Mouse (Mus musculus) kidney, adult 9 months (tissue): Measurements from ENCODE around the gene Egfem1.

Experiments
- DNase-seq: peaks from one replicate; pipeline ENCODE4 v3.0.0; 2022

The Egfem1 gene

DNA sequence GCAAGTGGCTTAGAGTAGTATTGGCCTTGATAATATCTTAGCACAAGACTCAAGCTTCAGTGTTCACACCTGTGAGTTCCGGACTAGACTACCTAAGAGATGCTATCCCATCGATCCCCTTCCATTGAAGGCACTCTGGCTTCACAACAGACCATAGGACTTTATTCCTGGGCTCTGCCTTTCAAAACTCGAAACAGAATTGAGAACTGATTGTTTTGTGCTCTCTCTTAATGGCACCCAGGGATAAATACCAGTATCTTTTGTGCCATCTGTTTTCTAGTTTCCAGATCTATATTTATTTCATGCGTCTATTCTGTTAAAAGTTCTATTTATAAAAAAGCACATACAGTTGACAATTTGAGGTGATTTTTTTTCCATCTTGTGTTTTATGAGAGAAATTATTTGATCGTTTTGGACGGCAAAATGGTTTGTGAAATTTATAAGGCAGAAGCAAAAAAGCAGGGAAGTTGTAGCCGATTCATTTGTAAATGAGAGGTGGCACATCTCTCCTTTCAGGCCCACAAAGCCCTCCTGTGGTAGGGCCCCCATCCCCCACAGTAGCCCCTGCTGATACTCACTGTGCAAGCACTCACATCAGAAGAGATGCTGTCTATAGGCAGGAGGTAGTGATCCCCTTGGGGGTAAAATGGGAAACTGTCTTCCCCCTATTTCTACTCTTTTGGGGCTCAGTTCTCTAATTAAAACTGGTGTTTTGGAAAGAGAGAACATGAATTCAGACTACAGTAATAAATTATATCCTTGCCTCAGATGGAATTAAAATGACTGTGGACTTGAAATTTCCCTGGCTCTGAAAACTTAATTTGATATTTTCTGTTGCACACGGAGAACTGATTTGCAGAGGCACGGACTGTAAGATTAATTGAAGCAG lies 53.6 kb downstream of the Egfem1 start:
- DNase-seq, result no peak

DNA sequence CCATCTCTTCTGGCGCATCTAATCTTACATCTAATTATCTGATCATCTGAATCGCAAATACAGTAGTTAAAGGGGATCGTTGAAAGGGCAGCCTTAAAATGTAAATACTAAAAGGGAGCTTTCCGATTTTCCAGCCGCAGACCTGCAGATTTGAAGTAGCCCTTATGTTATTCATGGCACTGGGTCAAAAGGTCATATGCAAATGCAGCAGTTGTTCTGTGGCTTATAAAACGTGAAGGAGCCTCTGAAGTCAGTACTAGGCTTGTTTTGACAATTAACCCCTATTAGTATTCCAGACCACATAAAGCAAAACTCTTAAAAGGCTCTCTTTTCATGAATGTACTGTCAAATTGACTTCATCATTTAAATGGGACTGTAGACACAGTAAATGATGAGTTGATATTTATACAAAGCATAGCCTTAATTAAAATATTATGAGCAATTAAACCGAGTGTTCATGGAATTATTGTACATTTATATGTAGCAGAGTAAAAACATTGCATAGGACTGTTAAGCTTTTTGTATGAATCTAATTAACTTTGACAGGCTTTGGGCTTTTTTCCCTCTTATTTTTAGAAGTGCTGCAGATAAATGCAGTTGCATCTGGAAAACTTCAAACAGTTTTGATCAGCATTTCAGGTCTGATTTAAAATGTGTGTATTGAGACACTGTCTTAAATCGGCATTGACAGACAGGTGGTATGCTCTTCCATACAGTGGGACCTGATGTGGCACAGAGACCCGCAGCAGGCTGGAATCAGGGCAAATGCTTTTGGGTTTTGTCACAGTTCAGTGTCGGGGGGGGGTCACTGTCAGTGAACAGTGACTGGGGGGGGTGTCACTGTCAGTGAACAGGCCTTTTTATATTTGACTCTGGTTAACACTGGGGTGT lies 54.5 kb downstream of the Egfem1 start:
- DNase-seq, result no peak

DNA sequence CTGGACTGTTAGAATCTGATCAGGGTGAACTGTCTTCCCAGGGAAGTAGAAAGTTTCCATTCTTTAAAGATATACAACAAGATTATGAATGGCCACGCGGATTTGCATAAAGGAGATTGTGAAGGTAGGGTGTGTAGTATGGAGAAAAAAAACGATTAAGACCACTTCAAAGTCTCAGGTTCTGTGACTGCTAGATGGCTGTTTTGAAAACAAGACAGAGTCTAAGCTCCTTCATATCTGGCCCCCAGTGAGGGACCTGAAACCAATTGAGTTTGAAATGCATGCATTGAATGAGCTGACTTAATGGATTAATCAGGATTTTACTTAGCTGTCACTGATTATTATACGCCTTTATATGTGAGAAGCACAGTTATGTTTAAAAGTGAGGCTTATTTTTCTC lies 86.6 kb downstream of the Egfem1 start:
- no peak for DNase-seq

DNA sequence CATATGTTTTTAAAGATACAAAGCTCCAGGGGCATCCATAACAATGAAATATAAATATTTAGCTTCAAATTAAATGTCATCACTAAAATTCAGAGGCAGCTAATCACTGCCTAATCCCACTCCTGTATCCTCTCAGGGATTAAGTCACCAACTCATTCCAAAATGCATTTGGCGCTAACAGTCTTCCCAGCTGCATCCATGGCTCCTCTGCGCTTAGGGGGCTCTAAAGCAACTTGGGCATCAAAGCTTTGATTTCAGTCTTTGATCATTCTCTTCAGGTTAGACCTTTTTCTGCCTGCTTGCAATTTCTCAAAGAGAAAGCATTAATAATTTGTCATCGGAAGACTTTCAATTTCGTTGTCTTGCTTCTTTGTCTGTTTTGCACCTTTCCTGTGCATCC lies 87.2 kb downstream of the Egfem1 start:
- DNase-seq, result no peak

DNA sequence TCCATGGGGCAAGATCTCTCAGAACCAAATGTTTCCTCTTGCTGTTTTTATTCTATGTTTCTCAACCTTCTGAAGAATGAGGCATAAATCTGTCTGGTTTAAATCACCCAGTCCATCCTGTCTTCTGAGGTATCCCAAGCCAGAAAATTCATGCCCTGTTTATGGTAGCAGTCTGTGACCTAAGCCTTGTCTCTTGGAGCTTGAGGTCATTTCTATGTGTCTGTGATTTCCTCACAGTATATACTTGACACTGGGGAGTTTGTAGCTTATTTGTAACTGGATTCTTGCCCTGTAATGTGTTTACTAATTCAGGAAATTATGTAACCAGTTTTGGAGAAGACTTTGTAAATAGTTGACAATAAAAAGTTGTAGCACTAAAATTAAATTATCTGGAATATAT lies 95.2 kb downstream of the Egfem1 start:
- DNase-seq, result no peak

DNA sequence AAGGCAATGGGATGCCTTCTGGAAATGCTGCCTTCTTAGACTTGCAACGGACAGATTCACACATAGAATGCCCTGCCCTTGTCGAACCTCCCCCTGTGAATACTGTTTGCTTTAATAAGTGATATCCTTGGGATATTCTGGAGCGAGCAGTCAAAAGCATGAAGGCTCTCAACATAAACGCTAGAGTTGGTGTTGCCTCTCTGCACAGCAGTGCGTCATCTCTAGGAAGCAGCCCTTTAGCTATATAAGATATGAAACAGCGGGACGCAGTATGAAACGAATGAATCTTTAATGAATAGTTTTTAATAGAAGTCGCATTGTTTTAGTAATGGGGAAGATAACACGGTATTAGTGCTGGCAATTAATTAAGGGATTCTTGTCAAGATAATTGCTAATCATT lies 101.2 kb downstream of the Egfem1 start:
- no peak for DNase-seq

DNA sequence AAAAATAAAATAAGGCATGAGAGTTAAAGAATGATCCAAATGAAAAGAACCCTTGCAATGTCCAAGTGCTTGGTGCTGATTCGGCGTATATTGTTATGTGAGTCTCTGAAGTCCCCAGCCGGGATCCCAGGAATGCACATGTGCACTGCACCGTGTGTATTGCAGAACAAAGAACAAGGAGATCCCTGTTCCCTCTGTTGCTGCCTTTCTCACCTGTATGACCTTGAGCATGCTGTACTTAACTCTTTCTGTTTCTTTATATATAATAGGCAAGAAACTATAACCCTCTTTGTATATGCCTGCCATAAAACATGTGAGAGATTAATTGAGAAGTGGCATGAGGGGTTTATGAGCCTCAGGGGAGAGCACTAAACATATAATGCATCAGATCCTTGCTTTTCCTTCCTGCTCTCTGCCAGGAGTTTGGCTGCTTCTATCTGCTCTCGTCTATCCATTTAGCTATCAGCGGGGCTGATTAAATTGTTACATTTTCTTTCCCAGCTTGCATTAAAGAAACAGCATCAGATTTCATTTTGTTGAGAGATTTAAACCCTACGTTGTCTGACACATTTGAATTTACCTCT lies 101.9 kb downstream of the Egfem1 start:
- DNase-seq, result no peak

DNA sequence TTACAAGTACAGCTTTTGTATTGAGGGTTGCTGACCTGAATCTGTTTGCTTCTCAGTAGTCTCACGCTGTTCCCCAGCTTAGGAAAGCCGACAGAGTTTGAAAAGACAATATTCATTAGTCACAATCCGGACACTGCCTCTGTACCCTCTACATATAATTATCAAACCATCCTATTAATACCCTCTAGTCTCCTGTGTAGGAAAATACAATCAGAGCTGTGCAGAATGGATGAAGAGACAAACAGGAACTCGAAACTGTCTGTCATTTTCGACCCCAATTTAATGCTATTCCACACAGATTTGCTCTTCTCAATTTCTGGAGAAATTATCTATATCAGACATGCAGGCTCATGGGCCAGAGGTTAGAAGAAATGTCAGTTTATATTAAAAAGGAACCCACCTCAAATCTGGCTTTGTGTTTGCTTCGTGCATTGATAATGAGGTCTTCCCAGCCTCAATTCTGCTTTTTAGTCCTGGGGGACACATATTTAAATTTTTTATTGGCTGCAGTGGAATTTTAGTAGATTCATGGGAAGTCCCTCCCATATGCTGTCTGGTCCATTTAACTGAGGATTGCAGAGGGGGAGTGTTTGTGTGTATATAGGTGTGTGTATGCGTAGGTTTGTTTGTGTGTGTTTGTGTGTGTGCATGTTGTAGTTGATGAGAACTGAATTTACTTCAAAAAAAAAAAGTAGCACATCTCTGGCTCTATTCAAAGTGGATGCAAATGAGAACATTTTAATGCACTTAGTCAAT lies 102.8 kb downstream of the Egfem1 start:
- DNase-seq, result no peak

DNA sequence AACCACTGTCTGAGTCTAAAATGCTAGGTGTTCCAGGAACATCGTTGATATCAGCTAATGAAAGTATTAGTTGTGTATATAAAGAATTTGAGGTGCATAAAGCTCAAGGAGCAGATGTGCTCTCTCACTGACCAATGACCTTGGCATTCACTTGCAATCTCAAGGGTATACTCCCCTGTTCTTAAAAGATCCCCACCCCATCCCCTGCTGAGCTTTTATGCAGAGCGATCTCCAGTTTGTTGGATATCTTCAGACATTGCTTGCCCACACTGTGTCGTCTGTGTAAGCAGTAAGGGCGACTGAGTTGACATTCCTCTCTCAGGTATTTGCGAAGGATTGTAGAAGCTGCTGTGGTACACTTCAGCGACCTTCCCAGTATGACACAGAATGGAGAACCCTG lies 108.4 kb downstream of the Egfem1 start:
- DNase-seq, result no peak

DNA sequence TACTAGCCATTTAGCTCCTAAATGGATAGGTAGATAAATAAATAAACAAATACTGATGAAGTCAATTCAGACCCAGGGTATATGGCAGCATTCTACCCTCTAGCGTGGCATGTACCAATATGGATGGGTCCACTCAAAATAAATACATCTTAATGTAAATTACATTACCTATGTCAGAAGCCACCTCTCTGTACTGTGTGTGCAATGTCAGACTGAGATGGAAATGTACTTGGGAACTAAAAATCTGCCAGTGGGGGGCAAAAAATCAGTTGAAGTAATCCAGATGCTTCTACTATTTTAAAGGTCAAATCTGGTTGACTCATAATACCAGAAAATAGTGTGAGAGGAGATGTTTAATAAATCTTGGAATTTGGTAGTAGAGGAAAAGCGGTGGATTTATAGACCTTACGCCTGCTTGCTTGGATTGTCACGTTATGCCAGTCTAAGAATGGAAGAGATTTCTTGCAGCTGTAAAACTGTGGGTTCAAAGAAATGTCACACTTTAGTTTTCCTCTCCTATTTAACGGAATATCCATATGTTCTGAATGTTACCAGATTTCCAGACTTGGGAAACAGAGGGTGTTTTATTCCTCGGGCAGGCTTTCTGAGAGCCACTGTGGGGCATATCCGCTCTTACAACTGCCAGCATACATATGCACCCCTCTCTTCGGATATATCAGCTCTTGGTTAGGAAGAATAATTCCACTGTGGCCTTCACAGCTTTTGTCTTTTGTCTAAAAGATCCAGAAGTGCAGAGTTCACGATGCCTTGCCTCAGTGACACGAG lies 116.1 kb downstream of the Egfem1 start:
- DNase-seq, result no peak

DNA sequence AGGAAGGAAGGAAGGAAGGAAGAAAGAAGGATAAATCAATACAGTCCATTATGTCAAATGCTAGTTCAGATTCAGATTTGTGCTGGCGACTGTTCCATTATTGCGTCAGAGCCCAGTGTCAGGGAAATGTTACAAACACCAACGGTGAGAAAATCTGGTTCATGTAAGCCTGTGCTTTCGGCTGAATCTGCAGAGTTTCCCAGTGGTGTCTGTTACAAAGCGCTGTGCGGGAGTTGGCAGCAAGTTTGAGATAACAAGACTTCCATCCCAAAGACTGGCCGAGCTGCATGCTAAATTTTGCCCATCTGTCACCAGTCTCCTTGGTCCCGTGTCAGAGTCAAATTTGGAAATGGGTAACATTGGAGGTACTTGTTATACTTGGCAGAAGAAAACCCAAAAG lies 118.8 kb downstream of the Egfem1 start:
- no peak for DNase-seq

DNA sequence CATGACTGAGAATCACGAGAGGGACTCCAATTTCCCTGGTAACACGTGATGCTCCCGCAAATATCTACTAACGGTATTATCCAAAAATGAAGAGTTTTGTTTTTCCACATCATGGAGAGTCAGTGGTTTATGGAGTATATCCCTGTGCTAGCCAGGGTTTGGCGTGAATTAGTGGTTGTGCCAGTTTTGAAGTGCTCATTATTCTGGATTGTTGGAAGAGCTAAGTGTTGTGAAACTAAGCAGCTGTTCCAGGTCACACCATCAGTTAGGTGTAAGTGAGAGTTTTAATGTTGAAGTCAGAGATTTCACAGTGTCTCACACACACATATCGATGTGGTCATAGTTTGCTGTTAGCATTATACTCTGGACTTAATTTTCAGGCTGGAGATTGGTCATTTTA lies 120.7 kb downstream of the Egfem1 start:
- no peak for DNase-seq

DNA sequence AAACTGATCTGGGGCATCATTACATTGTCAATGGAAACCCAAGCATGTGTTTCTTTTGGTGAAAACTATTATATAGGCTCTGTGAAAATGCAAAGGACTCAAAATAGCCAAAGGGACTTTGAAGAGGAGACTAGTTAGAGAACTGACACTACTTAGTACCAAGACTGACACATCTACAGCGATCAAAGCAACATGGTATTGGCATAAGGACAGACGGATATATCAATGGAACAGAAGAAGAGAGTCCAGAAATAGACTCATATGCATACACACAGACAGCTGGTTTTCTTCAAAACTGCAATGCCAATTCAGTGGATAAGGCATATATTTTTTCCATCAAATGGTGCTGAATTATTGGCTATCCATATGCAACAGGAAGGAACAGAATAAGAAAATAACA lies 140.6 kb downstream of the Egfem1 start:
- no peak for DNase-seq

DNA sequence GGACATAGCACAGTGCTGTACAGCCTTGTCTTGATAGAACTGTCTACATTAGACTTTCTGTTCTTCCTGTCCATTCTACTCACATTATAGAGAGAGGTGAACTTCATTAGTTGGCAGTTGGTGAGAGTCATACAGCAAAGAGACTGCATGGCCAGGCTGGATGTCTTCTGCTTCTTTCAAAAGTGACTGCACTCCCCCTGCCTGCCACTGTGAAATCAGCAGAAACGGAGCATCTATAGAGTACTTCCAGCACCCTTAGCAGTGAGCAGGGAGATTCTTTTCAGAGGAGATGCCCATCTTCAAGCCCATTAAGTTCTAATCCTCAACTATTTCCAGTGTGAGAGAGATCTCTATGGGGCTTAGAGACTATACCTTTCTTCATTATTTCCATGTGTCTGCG lies 147.9 kb downstream of the Egfem1 start:
- peak; percentile 3 for DNase-seq

DNA sequence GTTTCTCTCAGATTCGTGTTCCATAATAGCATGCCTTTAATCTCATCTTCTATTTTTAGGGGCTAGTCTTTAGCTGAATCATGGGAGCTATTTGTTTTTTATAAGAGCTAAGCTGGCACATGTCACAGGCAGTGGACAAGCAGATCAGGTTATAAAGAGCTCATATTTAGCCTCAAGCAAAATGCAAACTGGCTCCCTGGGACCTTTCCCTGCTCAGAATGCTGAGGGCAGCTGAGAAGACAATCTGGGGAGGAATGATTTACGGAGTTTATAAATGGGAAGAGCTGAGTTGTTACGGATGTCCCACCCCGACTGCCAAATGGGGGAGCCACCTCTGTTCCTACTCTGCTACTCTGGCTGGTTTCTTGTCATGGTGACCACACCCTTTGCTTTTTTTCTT lies 153.7 kb downstream of the Egfem1 start:
- no peak for DNase-seq

DNA sequence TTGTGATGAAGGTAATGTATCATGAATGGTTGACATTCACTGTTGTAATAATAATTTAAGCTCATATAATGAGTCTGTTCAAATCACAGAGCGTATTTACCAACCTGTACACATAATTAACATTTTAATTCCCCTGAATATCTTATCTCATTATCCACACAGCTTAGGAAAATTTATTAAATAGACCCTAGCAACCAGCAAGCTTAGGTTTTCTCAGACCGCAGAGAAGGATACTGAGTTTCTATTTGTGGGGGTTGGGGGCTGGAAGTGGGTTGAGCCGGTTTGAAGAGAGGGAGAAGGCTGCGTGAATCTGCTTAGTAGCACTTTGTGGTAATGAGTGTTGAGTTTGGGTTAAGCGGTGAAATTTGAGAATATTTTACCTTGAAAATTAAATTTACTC lies 154.7 kb downstream of the Egfem1 start:
- no peak for DNase-seq

DNA sequence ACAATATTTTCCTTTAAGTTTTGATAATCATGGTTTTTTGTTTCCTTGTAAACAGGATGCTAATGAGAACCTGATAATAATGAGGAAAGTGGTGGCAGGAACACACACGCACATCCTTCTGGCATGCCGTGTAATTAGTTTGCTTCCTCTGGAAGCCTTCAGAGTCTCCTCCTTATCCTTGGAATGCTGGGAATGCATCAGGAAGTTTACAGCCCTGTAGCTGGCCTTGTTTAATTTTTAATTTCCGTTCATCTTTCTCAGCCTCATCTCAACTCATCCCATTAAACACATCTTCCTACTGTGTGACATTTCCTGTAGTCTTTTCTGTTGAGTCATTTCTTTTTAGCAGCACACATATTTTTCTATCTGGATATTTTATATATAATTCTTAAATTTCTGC lies 161.8 kb downstream of the Egfem1 start:
- peak; percentile 3 for DNase-seq

DNA sequence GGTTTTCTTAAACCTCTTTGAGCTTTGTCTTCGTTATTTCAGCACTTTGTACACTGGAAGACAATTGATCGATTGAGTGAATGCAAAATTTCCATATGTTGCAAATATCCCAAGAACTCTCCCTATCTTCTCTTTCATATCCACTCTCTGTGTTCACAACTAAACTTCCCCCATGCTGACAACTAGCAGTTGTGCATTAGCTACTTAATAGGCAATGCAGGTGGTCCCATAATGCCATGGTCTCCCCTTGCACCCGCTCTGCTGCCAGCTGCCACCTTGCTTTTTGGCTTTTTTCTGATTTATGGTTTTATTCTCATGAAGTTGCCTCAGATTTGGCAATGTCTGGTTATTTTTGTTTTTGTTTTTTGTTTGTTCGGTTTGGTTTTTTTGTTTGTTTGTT lies 209.8 kb downstream of the Egfem1 start:
- DNase-seq, result no peak

DNA sequence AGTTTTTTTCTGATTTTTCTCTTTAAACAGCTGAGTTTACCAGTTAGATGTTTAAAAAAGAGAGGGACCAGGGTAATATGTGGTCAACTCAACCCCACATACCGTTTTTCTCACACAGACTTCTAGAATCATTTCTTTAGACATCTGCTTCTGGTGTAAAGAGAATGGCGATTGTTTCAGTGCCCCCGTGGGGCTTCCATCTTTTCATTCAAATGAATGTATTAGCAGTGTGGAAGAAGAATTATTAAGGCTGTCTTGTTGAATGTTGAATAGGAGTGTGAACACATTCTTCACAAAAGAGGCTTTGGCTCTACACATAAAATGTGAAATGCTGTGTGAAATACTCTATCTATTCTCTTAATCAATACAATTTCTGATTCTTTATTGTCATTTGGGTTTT lies 210.4 kb downstream of the Egfem1 start:
- DNase-seq, result no peak

DNA sequence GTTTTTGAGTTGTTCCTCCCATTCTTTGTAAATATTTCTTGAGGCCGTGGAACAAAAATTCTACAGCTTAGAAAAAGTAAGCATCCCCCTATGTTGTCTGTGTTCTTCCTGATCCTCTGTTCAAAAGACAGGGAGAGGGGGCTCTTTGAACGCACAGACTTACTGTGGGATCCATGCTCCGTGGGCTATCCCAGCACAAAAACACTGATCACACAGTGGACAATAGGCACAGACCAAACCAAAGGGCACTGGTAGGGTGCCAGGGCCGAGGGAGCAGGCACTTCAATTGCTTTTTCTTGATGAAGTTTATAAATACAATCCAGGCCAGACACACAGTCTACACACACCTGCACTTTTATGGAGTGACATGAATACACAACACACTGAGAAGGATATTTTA lies 211.4 kb downstream of the Egfem1 start:
- no peak for DNase-seq

DNA sequence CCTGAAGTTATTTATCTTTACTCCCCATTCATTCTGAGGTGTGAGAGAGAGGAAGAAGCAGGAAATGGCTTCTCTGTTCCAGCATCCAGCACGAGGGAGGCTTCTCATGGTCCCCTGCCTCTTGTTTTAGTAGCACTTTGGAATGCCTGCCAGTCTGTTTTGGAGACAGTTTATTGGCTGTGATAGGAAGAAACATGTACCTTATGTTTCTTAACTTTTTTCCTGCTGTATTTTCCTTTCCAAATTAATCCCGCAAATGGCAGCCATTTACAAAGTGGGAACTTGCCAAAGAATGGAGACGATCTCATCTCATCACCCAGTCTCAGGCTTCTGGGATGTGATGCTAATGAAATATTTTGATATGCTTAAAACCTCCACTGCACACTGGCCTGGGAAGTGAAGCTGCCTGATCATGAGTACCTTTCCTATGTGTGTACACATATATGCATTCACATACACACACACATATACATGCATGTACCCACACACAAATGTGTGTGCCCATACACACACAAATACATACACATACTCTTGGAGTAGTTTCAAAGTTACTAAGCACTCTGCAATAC lies 260.5 kb downstream of the Egfem1 start:
- DNase-seq, result no peak

DNA sequence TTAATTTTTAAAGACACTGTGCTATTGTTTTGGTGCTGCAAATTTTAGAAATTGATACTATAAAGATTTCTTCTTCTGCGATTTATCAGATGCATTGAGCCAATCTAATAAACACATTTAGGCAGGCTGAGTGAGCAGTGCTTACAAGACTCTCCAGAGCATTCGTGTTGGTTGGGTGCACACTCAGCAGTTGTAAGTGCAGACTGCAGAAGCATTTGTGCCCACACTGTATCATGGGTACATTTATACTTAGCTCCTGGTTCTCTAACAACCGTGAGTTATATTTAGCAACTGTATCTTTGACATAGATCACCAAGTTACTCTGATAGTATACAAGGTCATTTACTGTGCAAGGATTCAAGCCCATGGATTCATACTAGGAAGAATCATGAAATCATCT lies 264.0 kb downstream of the Egfem1 start:
- no peak for DNase-seq
